Mouse (Mus musculus) gonadal fat pad, adult 2 months (tissue): Measurements from ENCODE around the gene Frmd8. TPM values are rescaled to one million over a fixed set of nuclear protein-coding genes. Genes with fewer than 3 reads are reported as not detected.

Experiments used
- DNase-seq: peaks from one replicate; pipeline ENCODE4 v3.0.0-alpha.2; 2012; ENCODE audit warnings: low read depth
- polyA plus RNA-seq: library from polyadenylated mRNA; depleted of rRNA; stranded (reverse); fragments of >200 nt; gene quantifications from 2 replicates; pipeline ENCODE4 v1.2.3, GENCODE M21; 2012; rRNA removed

Gene Frmd8
- 15.1 and 15.9 TPM in 2 replicates for polyA plus RNA-seq

DNA sequence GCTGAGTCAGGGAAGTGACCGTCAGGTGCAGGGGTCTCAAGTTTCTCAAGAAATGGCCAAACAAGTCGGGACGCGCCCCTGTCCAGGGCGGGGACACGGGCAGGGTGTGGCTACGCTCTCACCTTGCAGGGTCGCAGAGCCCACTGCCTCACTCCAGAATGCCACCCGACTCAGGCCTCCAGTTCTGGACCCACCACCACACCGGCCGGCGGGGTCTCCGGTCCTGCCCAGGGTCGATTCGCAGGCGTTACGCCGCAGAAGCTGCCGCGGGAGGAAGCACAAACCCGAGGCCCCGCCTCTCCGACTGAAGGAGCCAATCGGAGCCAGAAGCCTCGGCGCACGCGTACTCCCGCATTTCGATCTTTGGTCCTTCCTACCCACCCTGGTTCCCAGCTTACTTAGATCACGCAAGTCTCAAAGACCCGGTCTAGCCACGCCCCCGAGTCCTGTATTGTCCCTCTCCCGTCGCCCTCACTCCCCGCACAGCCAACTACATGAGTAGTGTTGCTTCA is at the start of gene Frmd8:
Gene Frmd8 (minus strand): TSS at position 306 of the 512 bp plus-strand sequence.
- DNase-seq: no peak

DNA sequence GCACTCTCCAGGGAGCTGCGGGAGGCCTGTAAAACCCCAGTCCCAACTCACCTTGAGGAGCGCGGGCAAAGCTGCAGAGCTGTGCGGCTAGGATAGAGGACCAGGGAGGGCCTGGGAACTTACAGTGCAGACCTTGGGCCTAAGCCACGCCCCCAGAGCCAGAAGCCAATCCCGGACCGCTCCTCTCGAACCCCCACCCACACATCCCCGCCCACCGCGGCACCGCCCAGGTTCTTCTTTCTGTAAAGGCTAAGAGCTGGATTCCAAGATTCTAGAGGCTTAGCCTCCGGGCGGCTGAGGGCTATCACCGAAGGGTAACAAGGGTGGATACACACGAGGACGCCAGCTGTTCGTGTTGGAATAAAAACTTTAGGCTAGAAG is 49.6 kb upstream of the Frmd8 start, which contains the start of gene Cdc42ep2:
Gene Cdc42ep2 (minus strand): TSS at position 104 of the 381 bp plus-strand sequence.
- peak; percentile 41 for DNase-seq

DNA sequence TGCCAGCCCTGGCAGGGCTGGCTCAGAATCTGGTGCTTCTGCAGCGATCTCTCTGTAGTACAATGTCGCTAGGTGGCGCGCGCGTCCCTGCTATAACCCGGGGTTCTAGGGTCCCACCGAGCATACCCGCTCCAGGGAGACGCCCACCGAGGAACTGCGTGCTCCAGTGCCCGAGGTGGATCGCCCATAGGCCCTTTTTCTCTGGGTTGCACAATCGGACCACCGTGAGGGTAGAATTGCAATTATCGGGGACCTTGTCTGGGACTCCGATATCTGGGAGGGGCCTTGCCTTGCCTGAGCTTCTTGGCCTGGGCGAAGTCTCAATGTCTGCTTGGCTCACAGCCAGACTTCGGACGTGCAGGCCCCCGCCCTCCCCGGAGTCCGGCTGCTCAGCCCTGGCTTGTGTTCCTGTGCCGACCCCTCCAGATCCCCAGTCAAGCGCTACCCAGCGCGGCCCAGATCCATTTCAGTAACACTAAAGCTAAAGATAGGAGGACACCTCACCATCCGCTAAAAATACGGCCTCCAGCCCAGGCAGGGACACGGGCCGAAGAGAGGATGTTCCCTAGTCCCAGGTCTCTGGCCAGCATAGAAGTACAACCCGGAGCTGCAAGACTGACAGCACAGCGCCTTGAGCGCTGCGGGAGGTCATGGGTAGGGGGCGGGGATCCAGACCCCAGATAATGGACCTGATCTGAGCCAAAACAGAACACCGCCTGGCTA is 49.1 kb upstream of the Frmd8 start:
- no peak for DNase-seq

DNA sequence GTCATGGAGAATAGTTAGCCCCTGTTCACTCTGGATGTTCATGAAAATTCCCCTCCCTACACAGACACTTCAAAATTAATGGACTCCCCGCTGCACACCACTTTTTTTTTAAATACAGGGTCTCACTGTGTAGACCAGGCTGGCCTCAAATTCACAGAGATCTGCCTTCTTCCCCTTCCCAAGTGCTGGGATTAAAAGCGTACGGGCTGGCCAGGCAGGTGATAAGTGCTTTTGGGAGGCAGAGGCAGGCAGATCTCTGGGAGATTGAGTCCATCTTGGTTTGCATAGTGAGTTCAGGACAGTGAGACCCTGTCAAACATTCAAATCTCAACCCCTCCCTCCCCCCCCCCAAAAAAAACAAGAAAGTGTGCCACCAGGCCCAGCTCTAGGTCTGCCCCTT is 47.9 kb upstream of the Frmd8 start:
- DNase-seq: no peak

DNA sequence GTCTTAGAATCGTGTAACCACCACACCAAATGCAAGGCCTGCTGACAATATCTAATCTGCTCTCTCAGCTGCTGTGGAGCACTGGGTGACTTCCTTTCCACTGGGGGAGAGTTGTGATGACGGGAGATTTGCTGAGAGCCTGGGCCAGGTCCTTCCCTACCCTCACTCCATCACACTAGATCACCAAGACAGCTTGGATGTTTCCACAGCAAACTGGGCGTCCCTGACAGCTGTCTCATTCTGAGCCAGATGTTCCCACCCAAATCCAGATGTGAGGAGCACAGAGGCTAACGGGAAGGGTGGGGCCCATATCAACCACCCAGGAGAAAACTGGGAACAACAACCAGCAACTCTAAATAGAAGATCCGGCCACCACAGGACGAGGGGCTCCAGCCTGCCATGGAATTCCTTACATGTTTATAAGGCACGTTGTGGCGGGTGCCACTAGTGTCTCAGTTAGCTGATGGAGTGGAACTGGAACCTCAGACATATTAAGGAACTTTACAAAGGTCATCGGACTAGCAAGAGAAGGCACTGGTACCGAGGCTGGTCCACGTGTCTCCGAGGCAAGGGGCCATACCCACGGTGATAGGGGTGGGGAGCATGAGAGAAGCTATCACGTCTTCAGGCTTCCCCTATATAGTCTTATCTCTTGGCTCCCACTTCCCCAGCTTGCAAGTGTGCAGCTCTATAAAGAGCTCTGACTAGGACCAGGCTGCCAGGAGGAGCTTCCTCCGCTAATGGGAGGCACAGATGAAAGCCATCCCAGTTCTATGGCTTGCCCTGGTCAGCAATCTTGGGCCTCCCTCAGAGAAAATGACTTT is 47.3 kb upstream of the Frmd8 start:
- DNase-seq: no peak

DNA sequence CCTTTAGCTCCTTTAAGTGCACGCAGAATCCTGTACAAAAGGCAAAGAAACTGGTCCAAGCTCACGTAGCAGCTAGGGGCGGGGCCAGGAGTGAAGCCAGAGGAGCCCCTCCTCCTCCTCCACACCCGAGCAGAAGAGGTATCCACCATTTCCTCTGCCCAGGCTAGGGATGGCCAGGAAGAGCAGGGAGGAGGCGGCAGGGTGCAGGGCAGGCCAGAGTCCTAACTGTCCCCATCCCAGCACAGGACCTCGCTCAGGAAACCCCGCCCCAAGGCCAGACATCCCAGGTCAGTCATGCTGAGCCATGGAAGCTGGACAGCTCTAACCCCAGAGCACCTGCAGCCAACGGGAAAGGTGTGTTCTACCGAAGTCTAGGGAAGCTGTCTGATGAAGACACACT is 46.6 kb upstream of the Frmd8 start:
- DNase-seq: no peak

DNA sequence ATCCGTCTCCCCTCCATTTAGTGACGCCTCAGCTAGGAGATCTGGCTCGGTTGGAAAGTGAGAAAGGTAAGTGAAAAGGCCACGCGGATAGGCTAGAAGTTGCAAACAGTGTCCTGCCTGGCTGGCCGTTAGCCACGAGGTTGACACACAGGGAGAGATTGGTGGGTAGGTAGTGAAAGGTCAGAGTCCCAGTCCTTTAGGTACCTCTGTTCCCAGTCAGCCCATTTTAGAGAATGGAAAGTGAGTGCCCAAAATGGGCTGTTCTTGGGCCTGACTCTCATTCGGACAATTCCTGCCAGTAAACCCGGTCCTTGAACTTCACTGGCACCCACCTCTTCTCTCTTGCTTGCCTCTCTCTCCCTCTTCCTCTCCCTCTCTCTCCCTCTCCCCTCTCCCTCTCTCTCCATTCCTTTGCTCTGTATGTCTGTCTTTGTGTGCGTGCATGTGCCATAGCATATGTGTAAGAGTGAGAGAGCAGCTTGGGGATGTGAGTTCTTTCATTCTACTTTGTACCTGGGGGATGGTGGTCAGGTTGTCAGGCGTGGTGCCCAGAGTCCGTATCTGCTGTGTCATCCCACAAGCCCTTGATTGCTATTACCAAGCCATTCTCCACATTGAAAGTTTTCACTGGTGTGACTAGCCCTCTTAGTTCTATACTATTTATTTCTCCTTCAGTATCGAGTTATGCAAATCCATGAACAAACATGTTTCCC is 38.1 kb upstream of the Frmd8 start, which contains the start of gene Dpf2:
Gene Dpf2 (minus strand): TSS at position 4 of the 713 bp plus-strand sequence.
- DNase-seq: no peak

DNA sequence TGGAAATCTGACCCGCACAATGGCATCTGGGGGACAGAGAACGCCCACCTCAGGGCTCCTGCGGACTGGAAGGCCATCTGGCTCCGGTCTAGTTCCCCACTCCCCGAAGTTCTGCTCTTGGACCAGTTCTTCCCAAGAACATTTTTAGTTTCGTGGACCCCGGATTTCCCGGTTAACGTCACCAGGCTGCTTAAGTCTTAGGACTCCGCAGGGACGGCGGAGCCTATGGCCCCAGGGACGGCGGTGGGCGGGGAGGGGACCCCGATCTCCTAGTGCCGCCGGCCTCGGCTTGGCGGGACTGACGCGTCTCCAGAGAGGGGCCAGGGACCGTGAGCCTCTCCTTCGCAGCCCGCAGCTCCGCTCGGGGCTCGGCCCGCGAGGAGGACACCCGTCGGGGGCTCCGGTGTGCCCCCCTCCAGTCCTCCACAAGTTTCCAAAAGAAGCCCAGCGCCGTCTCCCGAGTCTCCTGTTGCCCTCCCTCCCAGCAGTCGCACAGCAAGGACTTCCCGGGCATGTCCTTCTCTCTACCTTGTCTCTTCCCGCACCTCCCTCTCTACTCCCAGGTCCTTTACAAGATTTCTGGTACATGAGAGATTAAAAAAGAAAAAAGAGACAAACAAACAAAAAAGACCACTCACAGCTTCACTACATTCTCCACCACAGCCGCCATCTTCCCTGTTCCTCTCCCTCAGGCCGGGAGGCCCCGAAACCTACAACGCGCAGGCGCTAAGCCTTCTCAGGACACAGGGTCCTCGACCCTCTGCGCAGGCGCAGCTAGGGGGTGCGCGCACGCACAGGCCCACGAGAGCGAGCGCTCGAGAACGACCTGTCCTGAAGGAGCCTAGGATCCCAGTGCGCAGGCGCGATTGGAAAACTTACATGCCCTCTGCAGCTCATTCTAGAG is 37.3 kb upstream of the Frmd8 start:
- peak; percentile 89 for DNase-seq

DNA sequence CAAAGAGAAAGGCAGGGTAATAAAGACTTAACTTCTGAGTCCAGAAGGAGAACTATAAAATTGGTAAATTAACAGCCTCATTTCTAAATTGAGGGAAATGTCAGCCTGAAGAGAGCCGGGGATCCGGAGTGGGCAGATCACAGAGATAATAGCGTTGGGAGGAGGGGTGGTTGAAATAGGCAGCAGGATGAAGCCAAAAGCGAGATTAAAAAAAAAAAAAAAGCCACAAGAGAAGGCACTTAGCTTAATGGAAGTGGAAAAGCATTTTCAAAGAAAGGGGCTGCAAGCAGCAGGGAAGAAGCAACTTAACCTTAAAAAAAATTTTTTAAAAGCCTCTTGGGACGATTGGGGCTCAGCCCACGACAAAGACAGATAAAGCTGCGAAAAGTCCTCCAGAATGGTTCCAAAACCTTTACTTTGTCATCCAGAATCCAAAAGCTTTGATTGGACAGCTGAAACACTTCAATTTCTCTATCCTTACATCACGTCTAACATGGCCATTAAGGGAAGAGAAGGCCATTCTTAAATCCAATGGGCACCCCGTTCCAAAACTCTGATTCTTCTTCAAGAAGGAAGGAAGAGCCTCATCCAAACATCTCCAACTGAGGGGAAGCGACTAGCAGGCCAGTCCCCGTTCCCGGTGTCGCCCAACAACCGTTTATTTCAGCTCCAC is 36.5 kb upstream of the Frmd8 start:
- DNase-seq: no peak

DNA sequence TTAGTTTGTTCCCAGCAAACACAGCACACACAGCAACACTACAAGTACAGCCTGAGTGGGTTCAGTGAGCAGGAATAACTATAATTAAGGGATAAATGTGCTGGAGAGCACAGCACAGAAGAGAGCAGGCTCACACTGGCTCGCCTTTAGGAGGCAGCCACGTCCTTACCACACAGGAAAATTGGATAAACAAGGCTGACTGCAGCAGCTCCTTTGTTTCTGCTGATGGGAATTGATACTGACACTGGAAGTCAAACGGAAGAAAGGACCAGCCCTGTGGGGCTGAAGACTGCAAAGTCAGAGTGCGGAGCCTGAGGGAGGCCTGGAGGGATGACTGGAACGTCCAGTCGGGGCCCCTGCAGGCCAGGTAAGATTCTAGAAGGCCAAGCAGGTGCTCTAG is 35.1 kb upstream of the Frmd8 start:
- DNase-seq: no peak

DNA sequence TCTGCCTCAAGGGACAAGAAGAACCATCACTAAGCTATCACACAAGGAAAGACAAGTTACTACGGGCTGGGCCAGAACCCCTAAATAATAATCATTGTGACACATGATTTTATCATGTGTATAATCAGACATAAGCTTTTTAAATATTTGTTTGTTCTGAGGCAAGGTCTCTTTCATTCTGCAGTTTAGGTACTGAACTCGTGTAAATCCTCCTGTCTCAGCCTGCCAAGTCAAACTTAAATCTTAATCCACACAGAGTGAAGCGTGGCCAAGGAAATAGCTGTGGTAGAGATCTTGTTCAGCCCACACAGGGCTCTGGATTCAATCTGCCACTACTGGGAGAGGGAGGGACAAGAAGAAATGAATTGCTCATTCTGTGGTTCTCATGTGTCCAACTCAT is 32.2 kb upstream of the Frmd8 start:
- peak; percentile 65 for DNase-seq

DNA sequence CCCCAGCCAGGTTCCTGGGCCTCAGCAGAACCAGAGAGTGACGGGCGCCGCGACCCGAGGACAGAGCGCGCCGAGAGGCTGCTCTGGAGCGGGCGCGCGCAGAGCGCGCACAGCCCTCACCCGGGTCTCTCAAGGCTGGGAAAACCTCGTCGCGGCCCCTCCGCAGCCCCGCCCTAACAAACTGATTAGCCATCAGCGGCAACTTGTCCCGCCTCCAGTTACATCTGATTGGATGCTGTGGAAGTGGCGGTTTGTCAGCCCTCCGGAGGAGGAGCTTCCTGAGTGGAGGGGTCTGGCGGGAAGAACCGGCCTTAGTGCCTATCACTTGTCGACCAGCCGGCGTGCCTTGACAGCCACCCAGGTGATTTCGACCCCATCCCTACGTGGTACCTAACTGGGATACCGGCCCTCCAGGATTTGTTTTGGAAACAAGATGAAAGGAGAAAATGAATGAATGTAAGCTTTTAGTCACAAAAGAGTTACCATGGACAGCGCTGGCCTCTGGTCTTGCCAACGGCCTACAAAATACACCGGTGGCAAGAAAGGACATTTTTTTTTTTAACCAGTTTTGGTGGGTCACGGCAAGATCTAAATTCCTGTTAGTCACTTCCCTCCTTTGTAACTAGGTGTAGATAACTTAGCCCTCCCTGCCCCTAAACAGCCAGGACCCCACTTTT is 19.1 kb upstream of the Frmd8 start, which contains the start of gene Tigd3:
Gene Tigd3 (minus strand): TSS at position 148 of the 677 bp plus-strand sequence.
- DNase-seq: no peak

DNA sequence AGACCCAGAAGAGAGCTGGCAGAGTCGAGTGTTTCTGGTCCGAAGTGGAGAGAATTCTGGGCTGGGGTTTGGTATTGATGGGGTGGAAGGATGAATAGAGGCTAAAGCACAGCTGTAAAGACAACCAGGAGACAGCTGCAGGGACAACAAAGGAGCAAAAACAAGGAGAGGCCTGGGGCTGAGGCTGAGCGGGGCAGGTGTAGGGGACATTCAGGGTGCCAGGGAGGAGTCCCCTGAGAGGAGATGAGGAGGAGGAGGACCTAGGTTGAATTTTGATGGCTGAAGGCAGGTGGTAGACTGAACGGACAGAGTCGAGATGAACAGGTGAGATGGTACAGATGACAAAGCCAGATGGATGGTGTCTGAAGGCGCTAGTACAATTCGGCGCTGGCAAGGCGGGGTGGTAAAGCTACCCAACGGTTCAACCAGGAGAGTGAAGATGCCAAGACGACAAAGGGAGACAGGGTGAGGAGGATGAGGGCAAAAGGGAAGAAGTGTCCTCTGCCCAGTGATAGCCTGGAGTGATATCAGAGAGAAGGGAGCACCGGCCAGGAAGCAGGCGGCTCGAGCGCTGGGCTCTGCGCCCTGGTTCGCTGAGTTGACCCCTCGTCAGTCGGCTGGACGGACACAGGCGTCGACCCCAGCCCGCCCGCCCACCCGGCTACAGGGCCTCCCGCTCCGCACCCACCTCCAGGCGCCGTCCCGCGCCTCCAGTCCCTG is 18.4 kb upstream of the Frmd8 start:
- DNase-seq: no peak

DNA sequence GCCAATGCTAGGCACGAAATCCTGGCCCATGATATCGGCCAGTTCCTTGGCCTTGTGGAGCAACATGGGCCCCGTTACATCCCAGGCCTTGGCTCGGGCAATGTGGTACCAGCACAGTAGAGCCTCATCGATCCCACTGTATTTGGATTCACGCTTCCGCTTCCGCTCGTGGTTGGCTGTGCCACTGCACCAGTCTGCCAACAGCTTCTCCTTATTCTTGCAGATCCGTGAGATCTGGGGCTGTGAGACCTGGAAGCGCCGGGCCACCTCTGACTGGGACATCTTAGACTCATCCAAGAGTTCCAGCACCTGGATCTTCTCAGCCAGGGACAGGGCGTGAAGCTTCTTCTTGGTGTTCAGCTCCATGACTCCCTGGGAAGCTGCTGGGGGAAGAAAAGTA is 17.7 kb upstream of the Frmd8 start:
- DNase-seq: no peak

DNA sequence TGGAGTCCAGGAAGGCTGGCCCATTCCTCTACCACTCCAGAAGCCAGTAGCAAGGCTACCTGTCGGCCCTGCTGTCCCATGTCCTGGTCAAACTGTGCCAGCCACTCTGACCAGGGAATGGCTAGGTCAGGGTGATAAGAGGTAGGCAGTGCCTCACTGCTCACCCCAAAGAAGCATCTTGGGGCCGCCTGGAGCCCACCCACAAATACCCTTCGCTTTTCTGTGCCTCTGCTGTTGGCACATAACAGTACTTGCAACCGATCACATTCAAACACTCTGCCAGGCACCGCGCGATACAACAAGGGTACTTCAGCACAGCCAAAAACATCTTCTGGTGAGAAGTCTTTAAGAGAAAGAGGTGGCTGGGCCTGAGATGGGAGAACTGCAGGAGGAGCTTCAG is 17.2 kb upstream of the Frmd8 start:
- DNase-seq: no peak

DNA sequence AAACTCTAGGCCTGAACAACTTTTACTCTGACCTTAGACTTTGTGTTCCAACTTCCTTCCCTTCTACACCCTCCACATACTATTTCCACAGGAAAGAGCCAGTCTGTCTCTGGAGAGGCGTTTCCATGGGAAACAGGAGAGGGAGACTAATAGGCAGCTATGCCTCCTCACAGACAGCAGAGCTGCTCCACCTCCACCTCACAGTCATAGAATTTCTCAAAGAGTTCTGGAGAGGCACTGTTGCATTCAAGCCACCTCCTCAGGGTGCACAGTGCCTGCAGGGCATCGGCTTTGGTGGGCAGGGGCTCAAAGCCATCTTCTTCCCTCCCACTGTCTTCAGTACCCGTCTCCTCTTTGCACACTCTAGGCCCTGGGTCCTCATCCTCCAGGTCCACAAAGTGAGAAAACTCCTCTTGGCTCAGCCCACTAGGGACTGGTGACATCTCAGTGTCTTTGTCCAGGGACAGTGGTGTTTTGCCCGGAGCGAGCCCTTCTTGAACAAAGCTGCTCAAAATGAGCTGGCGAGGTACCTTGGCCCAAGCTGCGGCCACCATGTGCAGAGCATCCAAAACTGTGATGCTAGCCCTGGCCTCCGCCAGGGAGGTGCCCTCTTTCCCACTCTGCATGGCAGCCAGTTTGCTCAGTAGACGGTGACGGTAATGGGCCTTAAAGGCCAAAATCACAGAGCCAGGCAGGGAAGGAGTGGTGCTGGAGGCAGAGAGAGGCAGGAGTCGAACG is 16.6 kb upstream of the Frmd8 start:
- DNase-seq: no peak

DNA sequence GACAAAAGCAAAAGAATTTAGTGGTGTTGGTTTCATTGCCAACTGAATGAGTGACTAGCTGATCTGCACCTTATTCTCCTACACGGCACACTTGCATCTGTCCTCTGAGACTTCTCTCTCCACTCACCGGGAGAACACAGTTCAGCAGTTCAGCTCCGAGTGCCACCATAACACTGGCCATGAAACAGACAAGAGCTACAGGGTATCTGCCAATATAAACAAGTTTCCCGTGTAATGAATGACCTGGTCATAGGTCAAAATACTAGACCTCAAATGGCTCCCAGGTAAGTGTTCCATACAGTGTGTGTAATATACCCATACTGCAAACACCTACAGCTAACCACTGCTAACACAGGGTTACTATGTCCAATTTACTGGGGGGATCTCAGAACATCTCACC is 14.1 kb upstream of the Frmd8 start:
- no peak for DNase-seq

DNA sequence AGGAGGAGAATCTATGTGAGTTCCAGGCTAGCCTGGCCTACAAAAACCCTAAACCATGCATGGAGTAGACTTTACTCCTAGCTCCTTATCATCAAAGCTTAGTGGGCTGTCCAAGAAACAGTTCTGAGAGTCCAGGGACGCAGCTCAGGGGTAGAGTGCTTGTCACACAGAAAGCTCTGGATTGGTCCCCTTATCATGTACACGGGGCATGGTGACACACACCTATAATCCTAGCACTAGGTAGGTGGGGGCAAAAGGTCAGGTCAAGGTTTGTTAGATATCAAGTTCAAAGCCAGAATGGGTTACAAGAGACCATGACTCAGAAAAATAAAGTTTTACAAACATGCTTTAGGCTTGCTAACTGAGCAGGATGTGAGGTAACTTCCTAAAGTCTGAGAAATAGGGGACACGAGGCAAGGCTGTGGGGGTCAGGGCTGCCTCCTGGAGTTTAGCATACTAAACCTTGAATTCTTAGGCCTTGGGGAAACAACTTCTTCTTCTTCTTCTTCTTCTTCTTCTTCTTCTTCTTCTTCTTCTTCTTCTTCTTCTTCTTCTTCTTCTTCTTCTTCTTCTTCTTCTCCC is 12.3 kb upstream of the Frmd8 start:
- DNase-seq: no peak
